Mouse (Mus musculus): ENCODE data around the gene Tmed9.

Tmed9 gene

DNA sequence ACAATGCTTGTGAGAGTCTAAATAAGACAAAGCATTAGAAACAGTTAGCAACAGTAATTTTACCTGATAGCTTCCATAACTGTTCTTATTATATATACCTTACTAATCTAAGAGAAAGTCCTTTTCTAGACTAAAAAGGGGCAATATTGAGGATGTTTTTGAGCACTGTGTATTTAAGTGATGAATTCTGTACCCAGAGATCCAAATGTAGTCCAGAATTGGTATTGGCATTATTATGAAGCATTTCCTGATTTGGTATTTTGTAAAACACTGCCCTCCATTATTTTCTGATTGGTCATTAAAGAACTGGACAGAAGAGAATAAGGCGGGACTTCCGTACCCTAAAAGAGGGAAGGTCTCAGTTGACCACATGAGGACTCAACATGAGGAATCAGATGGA lies at the start of gene Tmed9:
Gene Tmed9, plus strand, starts transcription at position 301 of the 400 bp plus-strand sequence.
- no peak for DNase-seq (ENCODE audit: low spot score)

DNA sequence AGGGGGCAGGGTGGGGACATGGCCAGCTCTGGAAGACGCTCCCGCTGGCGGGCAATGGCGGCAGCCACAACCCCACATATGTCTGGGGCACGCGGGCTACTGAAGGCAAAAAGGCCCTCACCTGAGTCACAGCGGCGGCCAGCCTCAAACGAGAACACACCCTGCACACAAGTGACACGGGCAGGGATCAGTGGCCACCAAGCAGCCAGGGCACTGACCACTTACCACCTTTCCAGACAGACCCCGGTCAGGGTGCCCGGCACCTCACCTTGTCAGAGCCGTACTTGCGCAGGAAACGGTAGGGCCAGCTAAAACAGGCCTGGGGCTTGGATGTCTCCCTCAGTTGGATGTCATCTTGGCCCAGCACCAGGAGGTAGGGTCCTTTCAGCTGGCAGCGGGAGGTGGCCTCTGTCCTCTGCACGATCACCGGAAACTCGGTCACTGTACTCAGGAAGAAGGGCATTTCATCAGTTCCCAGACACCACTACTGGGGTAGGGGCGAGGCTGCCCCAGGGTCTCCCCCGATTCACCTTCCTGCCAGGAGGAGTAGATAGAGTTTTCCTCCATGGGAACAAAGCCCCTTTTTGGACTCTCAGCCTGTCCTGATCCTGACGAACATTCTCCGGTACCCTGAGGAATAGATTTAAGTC lies 49.5 kb upstream of the Tmed9 start:
- DNase-seq (ENCODE audit: low spot score) = no peak

DNA sequence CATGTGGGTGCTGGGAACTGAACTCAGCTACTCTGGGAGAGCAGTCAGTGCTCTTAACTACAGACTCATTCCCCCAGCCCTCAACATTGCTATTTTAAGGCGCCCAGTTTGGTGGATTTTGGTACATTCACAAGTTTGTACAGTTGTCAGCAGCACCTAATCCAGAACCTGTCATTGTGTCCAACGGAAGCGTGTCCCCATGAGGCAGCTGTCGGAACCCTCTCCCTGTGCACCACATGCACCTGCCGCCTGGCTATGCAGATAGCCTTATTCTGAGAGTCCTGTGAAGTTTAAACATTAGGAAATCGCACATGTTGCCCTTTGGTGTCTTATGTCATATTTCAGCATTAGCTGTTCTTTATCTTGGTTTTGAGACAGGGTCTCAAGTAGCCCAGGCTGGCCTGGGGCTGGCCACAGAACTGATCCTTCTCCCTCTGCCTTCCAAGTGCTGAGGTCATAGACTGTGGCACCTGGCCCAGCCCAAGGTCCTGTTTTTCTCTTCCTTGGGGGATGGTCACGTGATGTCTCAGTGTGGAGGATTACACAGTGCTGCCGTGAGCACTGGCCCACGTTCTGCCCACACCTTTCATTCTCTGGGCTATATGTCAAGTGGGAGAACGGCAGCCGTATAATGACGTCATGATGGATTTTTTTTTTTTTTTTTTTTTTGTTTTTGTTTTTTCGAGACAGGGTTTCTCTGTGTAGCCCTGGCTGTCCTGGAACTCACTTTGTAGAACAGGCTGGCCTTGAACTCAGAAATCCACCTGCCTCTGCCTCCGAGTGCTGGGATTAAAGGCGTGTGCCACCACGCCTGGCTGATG lies 47.6 kb upstream of the Tmed9 start:
- DNase-seq (ENCODE audit: low spot score) = no peak

DNA sequence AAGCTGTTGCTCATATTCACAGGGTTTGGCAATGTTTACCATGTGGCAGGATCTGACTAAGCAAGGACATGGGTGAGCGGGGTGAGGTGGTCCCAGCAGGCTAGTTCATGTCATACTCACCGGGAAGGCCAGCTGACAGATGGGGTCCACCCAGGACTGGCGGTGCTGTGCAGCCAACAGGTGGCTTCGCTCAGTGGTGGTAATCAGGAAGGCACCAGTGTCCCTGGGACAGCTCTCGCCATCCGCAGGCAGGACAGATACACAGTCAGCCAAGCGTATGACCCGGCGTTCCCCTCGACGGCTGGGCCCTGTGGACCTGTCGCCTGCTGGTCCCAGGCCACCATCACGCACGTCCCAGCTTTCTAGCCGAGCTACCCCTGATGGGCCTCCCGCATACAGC lies 46.3 kb upstream of the Tmed9 start:
- DNase-seq (ENCODE audit: low spot score) = no peak

GRCm38 (mm10) chr13:55527834-55528772 lies 45.4 kb upstream of the Tmed9 start:
- DNase-seq (ENCODE audit: low spot score) = no peak

GRCm38 (mm10) chr13:55529198-55529915 lies 44.2 kb upstream of the Tmed9 start, which contains the start of gene Dok3:
Dok3 (minus strand) TSS chr13:55529296.
- DNase-seq (ENCODE audit: low spot score) = no peak

GRCm38 (mm10) chr13:55535191-55535590 lies 38.3 kb upstream of the Tmed9 start:
- DNase-seq (ENCODE audit: low spot score) = no peak

- no peak for DNase-seq (ENCODE audit: low spot score)
These were observed 37.7 kb upstream of the Tmed9 start for GRCm38 (mm10) chr13:55535796-55536193.

- DNase-seq (ENCODE audit: low spot score) = peak; percentile 100
These were observed 37.0 kb upstream of the Tmed9 start, which contains the start of gene Ddx41 for GRCm38 (mm10) chr13:55536194-55537175. Ddx41 (minus strand) TSS chr13:55536658.

DNA sequence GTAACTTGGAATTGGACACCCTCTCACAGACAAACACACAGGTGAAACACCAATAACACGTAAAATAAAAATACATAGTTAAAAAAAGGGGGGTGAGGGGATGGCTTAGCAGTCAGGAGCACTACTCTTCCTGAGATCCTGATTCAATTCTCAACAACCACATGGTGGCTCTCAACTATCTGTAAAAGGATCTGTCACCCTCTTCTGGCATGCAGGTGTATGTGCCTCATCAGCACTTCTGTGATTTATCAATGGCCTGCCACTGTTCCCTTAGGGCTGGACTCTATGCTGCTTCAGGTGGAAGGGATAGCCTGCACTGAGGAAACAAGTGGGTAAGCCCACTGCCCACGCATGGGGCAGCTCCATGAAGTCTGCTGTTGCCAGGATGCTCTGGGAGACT lies 32.6 kb upstream of the Tmed9 start:
- DNase-seq (ENCODE audit: low spot score) = no peak

DNA sequence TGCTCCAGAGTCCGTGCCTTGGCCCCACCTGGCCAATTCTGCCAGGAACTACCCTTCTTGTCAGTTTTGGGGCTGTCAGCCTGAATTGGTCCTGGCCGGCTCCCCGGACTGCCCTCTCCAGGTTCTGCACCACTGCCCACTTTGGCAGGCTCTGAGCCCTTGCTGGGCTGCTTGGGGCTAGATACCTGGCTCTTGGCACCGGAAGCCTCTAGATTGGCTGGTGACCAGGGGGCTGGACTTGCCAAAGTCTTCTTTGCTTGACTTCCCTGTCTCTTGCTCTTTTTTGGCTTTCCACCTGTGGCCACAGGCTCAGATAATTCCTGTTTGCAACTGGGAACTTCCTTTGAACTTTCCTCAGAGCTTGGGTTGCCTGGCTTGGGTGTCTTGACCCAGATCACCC lies 30.6 kb upstream of the Tmed9 start:
- DNase-seq (ENCODE audit: low spot score) = peak; percentile 48

GRCm38 (mm10) chr13:55543447-55543846 lies 30.1 kb upstream of the Tmed9 start:
- no peak for DNase-seq (ENCODE audit: low spot score)

- no peak for DNase-seq (ENCODE audit: low spot score)
These were observed 28.7 kb upstream of the Tmed9 start for GRCm38 (mm10) chr13:55544792-55545191.

GRCm38 (mm10) chr13:55547916-55548315 lies 25.6 kb upstream of the Tmed9 start:
- DNase-seq (ENCODE audit: low spot score) = no peak

DNA sequence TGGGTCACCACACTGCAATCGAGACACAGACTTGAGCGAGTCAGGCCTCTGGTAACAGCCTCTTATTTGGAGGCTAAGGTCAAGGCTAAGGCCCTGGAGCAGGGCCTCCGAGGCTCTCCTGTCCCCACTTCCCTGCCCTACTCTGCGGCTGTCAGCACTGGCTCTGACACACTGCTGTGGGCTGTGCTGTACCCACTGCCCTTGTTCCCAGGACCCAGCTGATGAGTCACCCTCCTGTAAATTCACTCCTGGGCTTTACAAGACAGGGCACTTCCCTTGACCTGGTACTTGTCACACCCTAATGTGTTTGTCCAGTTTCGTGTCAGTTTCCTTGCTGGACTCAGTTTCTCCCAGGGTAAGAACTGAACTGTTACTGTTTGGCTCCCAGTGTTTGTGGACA lies 25.1 kb upstream of the Tmed9 start:
- DNase-seq (ENCODE audit: low spot score) = no peak

GRCm38 (mm10) chr13:55549061-55549460 lies 24.5 kb upstream of the Tmed9 start:
- no peak for DNase-seq (ENCODE audit: low spot score)

DNA sequence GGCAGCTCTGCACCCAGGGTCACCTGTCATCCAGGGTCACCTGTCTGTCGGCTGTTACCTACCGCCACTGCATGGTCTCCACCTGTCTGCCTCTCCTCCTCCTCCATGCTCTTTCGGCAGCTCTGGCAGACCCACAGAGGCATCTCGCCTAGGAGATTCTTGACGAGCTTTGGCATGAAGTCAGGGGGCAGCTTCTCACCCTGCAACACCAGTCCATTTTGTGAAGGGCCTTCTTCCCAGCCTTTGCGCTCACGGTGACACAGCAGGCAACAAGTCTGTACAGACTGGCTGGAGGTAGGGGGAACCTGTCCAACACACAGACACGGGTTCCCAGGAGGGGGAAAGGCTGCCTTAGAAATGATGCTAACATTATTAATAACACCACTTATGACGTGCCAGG lies 17.6 kb upstream of the Tmed9 start:
- no peak for DNase-seq (ENCODE audit: low spot score)

DNA sequence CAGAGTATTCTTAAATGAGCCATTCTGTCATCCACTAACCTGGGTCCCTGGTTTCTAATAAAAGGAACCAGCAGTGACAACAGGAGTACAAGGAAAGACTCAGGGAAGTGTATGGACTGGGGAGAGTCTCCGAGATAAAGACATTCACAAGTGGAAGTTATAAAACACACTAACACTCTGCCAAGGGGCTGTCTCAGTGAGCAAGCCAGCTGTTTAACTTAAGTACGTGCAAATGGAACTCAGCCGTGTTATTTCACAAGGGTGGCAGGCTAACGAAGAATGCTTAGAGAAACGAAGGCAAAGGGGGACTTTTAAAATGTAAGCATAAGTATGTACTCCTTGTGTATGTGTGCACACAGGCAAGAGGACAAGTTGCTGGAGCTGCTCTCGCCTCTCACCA lies 16.0 kb upstream of the Tmed9 start:
- DNase-seq (ENCODE audit: low spot score) = no peak

DNA sequence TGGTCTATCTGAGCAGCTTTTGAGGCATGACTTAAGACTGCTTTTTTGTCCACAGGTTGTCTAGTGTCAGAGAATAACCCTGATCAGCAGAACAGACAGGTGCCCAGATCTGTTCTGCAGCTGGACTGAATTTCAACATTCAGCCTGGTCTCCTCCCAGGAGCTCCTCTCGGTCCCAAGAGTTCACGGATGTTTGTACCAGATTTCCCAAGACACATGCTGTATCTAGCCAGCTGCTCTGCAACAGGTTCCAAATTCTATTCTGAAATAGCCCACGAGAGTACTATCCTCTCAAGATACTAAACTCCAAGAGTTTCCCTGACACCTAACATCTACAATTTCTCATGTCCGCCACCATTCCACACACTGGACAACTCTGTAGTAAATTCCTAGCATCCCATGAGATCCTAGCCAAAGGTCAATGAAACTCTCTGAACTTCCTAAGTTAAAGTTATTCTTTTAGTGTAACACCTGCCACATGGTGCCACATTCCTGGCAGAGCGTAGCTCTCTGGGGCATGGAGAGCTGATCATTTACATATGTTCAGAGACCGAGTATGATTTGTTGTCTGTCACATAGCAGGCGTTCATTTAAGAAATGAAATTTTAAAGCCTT lies 10.2 kb upstream of the Tmed9 start:
- no peak for DNase-seq (ENCODE audit: low spot score)

- DNase-seq (ENCODE audit: low spot score) = no peak
These were observed 6.5 kb upstream of the Tmed9 start for GRCm38 (mm10) chr13:55567001-55567400.
